Mouse (Mus musculus) small intestine, adult 2 months (tissue): ENCODE data around the gene Dnali1.

Experiments used
- CTCF ChIP-seq: fragments of 200-500 bp; IDR thresholded peaks from 2 replicates; pipeline ENCODE4 v1.5.1; 2012; ENCODE audit warnings: low read depth, mild to moderate bottlenecking, control low read depth, inconsistent platforms, low read length, moderate library complexity, mixed read lengths; ENCODE audit not compliant: insufficient replicate concordance, insufficient read length; ENCODE audit errors: extremely low read depth
- POLR2A ChIP-seq: fragments of 200-500 bp; IDR thresholded peaks from 2 replicates; pipeline ENCODE4 v1.6.1; 2012; ENCODE audit warnings: low read depth, mild to moderate bottlenecking, control low read depth, inconsistent platforms, low read length, moderate library complexity

- no peak for TF ChIP-seq POLR2A
- TF ChIP-seq CTCF, result no peak
These were observed 57.3 kb downstream of the Dnali1 start for GRCm38 (mm10) chr4:125008220-125008619.
